27 mouse cellular contexts compared by ENCODE assay signal in genomic region chr3:102120947-102121346, GRCm38 (mm10). TPM values are rescaled to one million over a fixed set of nuclear protein-coding genes. Genes with fewer than 3 reads are reported as not detected.
A peak's percentile ranks its signal among the peaks of the same experiment; 100 is the strongest.
DNase-seq lines count a peak whose midpoint lies in the region; ATAC-seq and TF ChIP-seq lines count a peak whose summit lies in the region.
"Had no signal": no experiment of that assay in that cellular context is flagged by ENCODE, and none has a peak within 500 bp of the region (broad histone marks: within the 10 kb centered on the region; RNA-seq: fewer than 3 reads in every experiment).

No protein-coding gene starts in this region.

- H3K9ac ChIP-seq in lung, embryonic 14.5 days, result no peak overlapping the region
- H3K9ac ChIP-seq in liver, embryonic 13.5 days, result no peak overlapping the region
- H3K9ac ChIP-seq in kidney, embryonic 14.5 days (ENCODE audit: low read depth, low read length), result no peak overlapping the region
- H3K9ac ChIP-seq: forebrain, postnatal 0 days; heart, embryonic 13.5 days; hindbrain, embryonic 15.5 days; limb, embryonic 15.5 days; midbrain, embryonic 15.5 days had no signal

- no peaks in the 10 kb centered on the region for H3K4me1 ChIP-seq in lung, embryonic 14.5 days (ENCODE audit: insufficient read depth)
- peaks cover 13% of the 10 kb centered on the region for H3K4me1 ChIP-seq in liver, embryonic 13.5 days (replicated peaks)
- no peaks in the 10 kb centered on the region for H3K4me1 ChIP-seq in kidney, embryonic 14.5 days (ENCODE audit: control insufficient read depth, insufficient read depth, low read length)
- H3K4me1 ChIP-seq: heart, embryonic 13.5 days; hindbrain, embryonic 15.5 days; limb, embryonic 15.5 days; midbrain, embryonic 15.5 days had no signal

- no peaks in the 10 kb centered on the region for H3K27me3 ChIP-seq in lung, embryonic 14.5 days (ENCODE audit: insufficient read depth, low read length)
- no peaks in the 10 kb centered on the region for H3K27me3 ChIP-seq in liver, embryonic 13.5 days
- no peaks in the 10 kb centered on the region for H3K27me3 ChIP-seq in kidney, embryonic 14.5 days (ENCODE audit: control insufficient read depth, insufficient read depth, low read length)
- H3K27me3 ChIP-seq: heart, embryonic 13.5 days; hindbrain, embryonic 15.5 days; limb, embryonic 15.5 days; midbrain, embryonic 15.5 days had no signal

- TF ChIP-seq CTCF in gastrocnemius, adult 2 months (IDR thresholded peaks at IDR 0.05), result peak; percentile 31; the same call in 1 of the 2 replicates
- peak; percentile 19; the same call in 1 of the 2 replicates for TF ChIP-seq CTCF in lung, embryonic 14.5 days (IDR thresholded peaks at IDR 0.05; ENCODE audit: low read depth)

- H3K36me3 ChIP-seq in lung, embryonic 14.5 days (ENCODE audit: insufficient read depth), result no peaks in the 10 kb centered on the region
- H3K36me3 ChIP-seq in liver, embryonic 13.5 days, result no peaks in the 10 kb centered on the region
- H3K36me3 ChIP-seq in kidney, embryonic 14.5 days (ENCODE audit: control insufficient read depth, insufficient read depth, low read length), result no peaks in the 10 kb centered on the region
- H3K36me3 ChIP-seq: forebrain, embryonic 10.5 days; hindbrain, embryonic 15.5 days; limb, embryonic 15.5 days; midbrain, embryonic 15.5 days had no signal

- H3K4me3 ChIP-seq in gastrocnemius, adult 2 months, result no peak overlapping the region
- H3K4me3 ChIP-seq in lung, embryonic 14.5 days (ENCODE audit: low read depth, low read length), result no peak overlapping the region
- H3K4me3 ChIP-seq in liver, embryonic 13.5 days (replicated peaks), result no peak overlapping the region
- no peak overlapping the region for H3K4me3 ChIP-seq in kidney, embryonic 14.5 days (ENCODE audit: low read length)
- H3K4me3 ChIP-seq: forebrain, embryonic 10.5 days; heart, embryonic 13.5 days; hindbrain, embryonic 15.5 days; limb, embryonic 15.5 days; midbrain, embryonic 15.5 days had no signal

- no peak for ATAC-seq in lung, embryonic 14.5 days (ENCODE audit: insufficient read depth)
- ATAC-seq in liver, embryonic 13.5 days (ENCODE audit: low read depth), result peak; percentile 89
- ATAC-seq in CD4-positive, CD25-positive, alpha-beta regulatory T cell, adult 4 months, result no peak
- ATAC-seq in kidney, embryonic 14.5 days (ENCODE audit: low FRiP score, low TSS enrichment), result no peak
- ATAC-seq: activated CD4-positive, CD25-positive, alpha-beta regulatory T cell, adult 4 months; forebrain, postnatal 0 days; intestine, embryonic 16.5 days; midbrain, embryonic 15.5 days had no signal

- intact Hi-C loops in gastrocnemius, adult 2 months (cut with DNase I), result loop anchor here (2.0 kb wide), 1 partner anchor 38 kb away; no protein-coding TSS in a partner anchor

- no peaks in the 10 kb centered on the region for H3K9me3 ChIP-seq in lung, embryonic 14.5 days (ENCODE audit: low read depth, low read length)
- no peaks in the 10 kb centered on the region for H3K9me3 ChIP-seq in liver, embryonic 13.5 days (replicated peaks)
- 0 out of 2 replicates have a peak, but pooled peaks cover 2% of the 10 kb centered on the region for H3K9me3 ChIP-seq in kidney, embryonic 14.5 days (ENCODE audit: control insufficient read depth, low read length)
- H3K9me3 ChIP-seq: forebrain, embryonic 10.5 days; hindbrain, embryonic 15.5 days; limb, embryonic 15.5 days; midbrain, embryonic 15.5 days had no signal

- DNase-seq in gastrocnemius, adult 2 months, result no peak
- no peak for DNase-seq in gastrocnemius, postnatal 25 days
- no peak for DNase-seq in lung, embryonic 14.5 days
- DNase-seq in lung, postnatal 14 days, result no peak
- DNase-seq in liver, embryonic 13.5 days, result peak; percentile 18
- DNase-seq in natural killer cell, adult 2 months (ENCODE audit: low spot score in 2 of 2), result no peak
- DNase-seq: adrenal gland, postnatal 25 days; cerebellum, adult 11-12 months; cerebellum, postnatal 14 days; embryo, embryonic 11 days; forebrain, postnatal 0 days; heart, postnatal 4 days; lung, postnatal 10 days; right cerebral cortex, postnatal 14 days; thymus, adult 18-20 months had no signal

- H3K27ac ChIP-seq in gastrocnemius, adult 2 months, result no peak overlapping the region
- no peak overlapping the region for H3K27ac ChIP-seq in lung, embryonic 14.5 days (ENCODE audit: low read depth)
- no peak overlapping the region for H3K27ac ChIP-seq in liver, embryonic 13.5 days
- H3K27ac ChIP-seq in kidney, embryonic 14.5 days (ENCODE audit: low read depth, low read length), result no peak overlapping the region
- H3K27ac ChIP-seq: forebrain, embryonic 10.5 days; heart, embryonic 13.5 days; hindbrain, embryonic 15.5 days; limb, embryonic 15.5 days; midbrain, embryonic 15.5 days had no signal

- H3K4me2 ChIP-seq in lung, embryonic 14.5 days, result no peak overlapping the region
- no peak overlapping the region for H3K4me2 ChIP-seq in liver, embryonic 13.5 days
- no peak overlapping the region for H3K4me2 ChIP-seq in kidney, embryonic 14.5 days (replicated peaks; ENCODE audit: low read depth, low read length)
- H3K4me2 ChIP-seq: heart, embryonic 13.5 days; hindbrain, embryonic 15.5 days; limb, embryonic 15.5 days; midbrain, embryonic 15.5 days had no signal

RNA-seq across cellular contexts. Expression of gene Casq2, which starts 34.7 kb away (rescaled TPM):
- total RNA-seq in gastrocnemius, adult 2 months (2021), result 100 to 1,000 TPM in 1 of 2 experiments, 10 to 100 TPM in 1; 21.9 to 106 TPM
- 10 to 100 TPM; 76.4 to 76.8 TPM for total RNA-seq in gastrocnemius, postnatal 25 days (2021)
- 0.43 and 3.6 TPM in 2 replicates for polyA plus RNA-seq in lung, embryonic 14.5 days (2014; fragmentation: Nextera tagmentation; extraction: Ambion mirVana)
- 1.9 and 2.0 TPM in 2 replicates for polyA plus RNA-seq in liver, embryonic 13.5 days (2015; fragmentation: Nextera tagmentation; extraction: Ambion mirVana)
- polyA plus RNA-seq in CD4-positive, CD25-positive, alpha-beta regulatory T cell, adult 4 months (2017; shearing (Covaris generic)), result not detected
- polyA plus RNA-seq in kidney, embryonic 14.5 days (2014; fragmentation: Nextera tagmentation; extraction: Ambion mirVana), result 0.47 and 0.50 TPM in 2 replicates
- total RNA-seq: granulocyte monocyte progenitor cell, adult 5-6 weeks; megakaryocyte, adult 5-6 weeks; neutrophil, adult 5-6 weeks had no signal
- polyA plus RNA-seq: activated CD4-positive, CD25-positive, alpha-beta regulatory T cell, adult 4 months; forebrain, embryonic 10.5 days had no signal
